Mouse (Mus musculus): Measurements from ENCODE around the gene Tex261. TPM values are rescaled to one million over a fixed set of nuclear protein-coding genes. Genes with fewer than 3 reads are reported as not detected.
"Not testable (repeated sequence)": the region's sequence is repeated elsewhere in the genome, so short reads cannot be mapped to it uniquely, and the experiment has no call there.

Gene Tex261
- polyA plus RNA-seq (2016; fragmentation: Nextera tagmentation; extraction: Ambion mirVana): 82.9 and 83.5 TPM in 2 replicates

DNA sequence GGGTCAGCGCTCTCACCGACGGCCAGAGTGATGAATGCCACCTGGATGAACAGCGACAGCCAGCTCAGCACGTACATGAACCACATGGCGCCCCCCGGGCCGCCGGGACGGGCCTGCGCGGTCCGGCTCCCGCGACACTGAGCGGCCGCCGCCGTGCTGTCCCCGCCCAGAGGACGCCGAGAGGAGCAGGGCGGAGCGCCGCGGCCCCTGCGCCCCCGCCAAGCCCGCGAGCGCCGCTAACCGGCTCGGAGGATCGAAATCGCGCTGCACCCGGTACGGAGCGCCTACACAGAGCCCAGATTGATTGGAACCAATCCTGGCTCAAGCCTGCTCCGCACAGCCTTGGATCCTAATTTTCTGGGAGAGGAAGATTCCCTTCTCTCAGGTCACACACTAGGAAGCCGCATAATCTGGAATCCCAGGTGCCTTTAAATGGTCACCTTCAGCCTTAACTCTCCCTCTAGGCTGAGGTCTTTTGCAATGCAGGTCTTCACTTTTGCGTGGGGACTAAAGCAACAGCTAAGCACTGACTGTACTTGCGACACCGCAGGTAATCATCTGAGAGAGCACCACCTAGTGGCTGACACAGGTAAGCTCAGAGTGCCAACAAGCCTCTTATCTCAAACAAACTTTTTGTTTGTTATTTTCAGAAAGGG lies at the start of gene Tex261:
Tex261 (minus strand) TSS at position 176 of the 656 bp plus-strand sequence.
- peak within 1 kb of the TSS; percentile 89 for H3K27ac ChIP-seq
- peak; percentile 91 for DNase-seq (ENCODE audit: low spot score)
- H3K4me1 ChIP-seq: peaks cover 23% of the 10 kb centered on the region
- no peaks in the 10 kb centered on the region for H3K27me3 ChIP-seq (ENCODE audit: low read depth, poor library complexity, severe bottlenecking)
- peak within 1 kb of the TSS; percentile 75 for H3K4me3 ChIP-seq
- H3K9me3 ChIP-seq (replicated peaks): no peaks in the 10 kb centered on the region
- H3K36me3 ChIP-seq: peaks cover 27% of the 10 kb centered on the region
- under 1% methylated on average over 45 of the region's 45 CpGs for WGBS

DNA sequence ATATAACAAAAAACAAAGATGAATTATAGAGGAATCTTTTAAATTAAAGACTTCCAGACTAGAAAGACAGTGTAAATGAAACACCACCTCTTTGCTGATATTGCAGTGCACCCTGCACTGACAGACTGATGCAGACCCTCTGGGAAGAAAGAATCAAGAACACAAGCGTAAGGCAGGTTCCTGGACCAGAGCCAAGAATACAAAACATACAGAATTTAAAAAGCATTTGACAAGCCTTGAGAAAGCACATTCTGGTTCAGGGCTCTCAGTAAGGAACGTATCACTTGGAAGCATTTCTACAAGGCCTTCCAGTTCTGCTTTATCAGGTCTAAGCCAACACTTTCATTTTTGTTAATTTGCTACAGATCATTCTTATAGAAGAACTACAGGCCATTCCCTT lies 46.2 kb upstream of the Tex261 start:
- no peak overlapping the region for H3K4me3 ChIP-seq
- no peak overlapping the region for H3K27ac ChIP-seq
- peaks cover 24% of the 10 kb centered on the region for H3K36me3 ChIP-seq
- H3K4me1 ChIP-seq: no peaks in the 10 kb centered on the region
- DNase-seq (ENCODE audit: low spot score): no peak
- 95% methylated on average over 2 of the region's 2 CpGs for WGBS
- no peaks in the 10 kb centered on the region for H3K9me3 ChIP-seq (replicated peaks)
- no peaks in the 10 kb centered on the region for H3K27me3 ChIP-seq (ENCODE audit: low read depth, poor library complexity, severe bottlenecking)

DNA sequence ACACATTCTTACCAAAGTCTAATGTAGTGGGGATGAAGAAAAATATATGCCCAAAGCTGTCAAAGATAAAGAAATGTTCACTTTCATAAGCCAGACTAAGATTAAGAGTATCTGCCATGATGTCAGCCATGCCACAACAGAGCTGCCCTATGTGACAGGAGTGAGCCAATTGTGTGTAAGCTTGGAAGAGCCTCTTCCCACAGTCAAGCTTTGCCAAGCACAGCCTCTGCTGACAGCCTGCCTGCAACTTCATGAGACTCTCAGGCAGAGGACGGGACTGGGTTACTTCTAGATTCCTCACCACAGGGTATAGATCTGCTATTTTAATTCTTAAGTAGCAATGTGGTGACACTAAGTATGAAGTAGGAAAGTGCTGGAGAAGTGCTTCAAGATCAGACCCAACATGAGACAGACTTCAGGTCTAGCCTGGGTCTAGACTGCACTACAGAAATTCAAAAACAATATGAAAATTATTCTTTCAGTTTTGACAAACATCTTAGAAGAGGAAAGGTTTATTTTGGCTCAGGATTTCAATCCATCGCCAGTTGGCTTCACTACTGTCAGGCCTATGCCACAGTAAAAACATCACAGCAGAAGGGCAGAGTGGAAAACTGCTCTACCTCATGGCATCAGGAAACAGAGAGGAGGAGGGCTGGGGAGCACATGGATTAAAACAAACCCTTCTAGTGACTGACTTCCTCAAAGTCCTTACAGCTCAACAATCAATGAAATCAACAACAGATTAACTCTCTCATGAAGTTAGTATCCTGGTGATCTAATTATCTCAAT lies 45.3 kb upstream of the Tex261 start:
- Histone ChIP-seq H3K27ac (no peak overlapping the region), H3K36me3 (peaks cover 28% of the 10 kb centered on the region), H3K4me1 (no peaks in the 10 kb centered on the region), H3K27me3 (ENCODE audit: low read depth, poor library complexity, severe bottlenecking) (no peaks in the 10 kb centered on the region), H3K9me3 (replicated peaks) (no peaks in the 10 kb centered on the region), H3K4me3 (no peak overlapping the region)
- WGBS: 92% methylated on average over 2 of the region's 2 CpGs
- no peak for DNase-seq (ENCODE audit: low spot score)

DNA sequence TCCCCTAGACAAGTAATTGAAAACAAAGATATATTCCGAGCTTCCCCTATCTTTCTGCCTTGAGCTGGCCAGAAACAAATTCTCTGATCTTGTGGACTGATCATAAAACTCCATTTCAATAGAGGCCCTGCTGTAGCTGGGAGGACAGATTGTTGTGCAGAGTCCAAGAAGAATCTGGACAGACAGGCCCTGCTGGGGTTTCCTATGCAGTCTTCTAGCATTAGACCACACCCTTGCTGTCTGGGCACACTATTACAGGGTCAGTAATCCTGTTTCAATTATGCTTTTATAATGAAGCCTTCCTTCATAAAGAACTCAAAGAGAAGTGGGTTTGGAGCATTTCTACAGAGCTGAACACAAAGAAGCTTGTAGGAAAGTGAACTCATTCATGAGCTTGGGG lies 43.4 kb upstream of the Tex261 start:
- DNase-seq (ENCODE audit: low spot score): no peak
- no peaks in the 10 kb centered on the region for H3K27me3 ChIP-seq (ENCODE audit: low read depth, poor library complexity, severe bottlenecking)
- no peaks in the 10 kb centered on the region for H3K4me1 ChIP-seq
- H3K4me3 ChIP-seq: no peak overlapping the region
- no peaks in the 10 kb centered on the region for H3K9me3 ChIP-seq (replicated peaks)
- H3K27ac ChIP-seq: no peak overlapping the region
- H3K36me3 ChIP-seq: peaks cover 47% of the 10 kb centered on the region
- 86% methylated on average over 1 of the region's 1 CpGs for WGBS

DNA sequence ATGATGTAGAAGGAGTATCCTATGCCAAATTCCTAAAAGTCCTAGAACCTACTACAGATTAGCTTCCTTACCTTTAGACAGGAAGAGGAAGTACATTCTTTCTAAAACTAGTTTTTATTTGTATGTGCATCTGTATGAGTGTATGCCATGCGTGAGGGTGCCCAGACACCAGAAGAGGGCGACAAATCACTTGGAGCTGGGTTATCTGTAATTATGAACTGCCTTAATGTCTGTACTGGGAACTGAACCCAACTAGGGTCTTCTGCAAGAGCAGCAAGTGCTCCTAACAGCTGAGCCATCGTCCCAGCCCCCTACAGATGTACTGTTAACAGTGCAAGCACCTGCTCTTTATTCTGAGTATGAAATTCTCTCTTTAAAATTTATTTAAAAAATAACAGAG lies 40.2 kb upstream of the Tex261 start:
- Histone ChIP-seq H3K4me1 (no peaks in the 10 kb centered on the region), H3K9me3 (replicated peaks) (no peaks in the 10 kb centered on the region), H3K27me3 (ENCODE audit: low read depth, poor library complexity, severe bottlenecking) (no peaks in the 10 kb centered on the region), H3K27ac (no peak overlapping the region), H3K36me3 (peaks cover 74% of the 10 kb centered on the region), H3K4me3 (no peak overlapping the region)
- no peak for DNase-seq (ENCODE audit: low spot score)
- 94% methylated on average over 3 of the region's 3 CpGs for WGBS

DNA sequence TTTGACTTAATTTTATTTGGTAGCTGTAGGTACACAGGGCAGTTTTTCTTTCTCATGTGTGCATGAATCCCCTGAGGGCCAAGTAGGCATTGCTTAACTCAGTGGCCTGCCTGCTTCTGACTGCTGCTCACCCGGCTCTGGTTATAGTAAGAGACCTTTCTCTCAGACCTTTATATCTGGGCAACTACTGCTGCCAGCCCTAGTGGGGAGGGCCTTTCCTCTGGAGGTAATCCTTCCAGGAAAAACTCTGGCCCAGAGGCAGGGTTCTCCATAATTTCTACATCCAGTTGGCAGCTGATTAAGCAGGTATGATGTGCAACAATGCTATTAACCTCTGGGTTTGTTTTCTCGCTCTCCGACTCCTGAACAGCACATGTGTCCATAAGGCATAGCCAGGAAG lies 27.2 kb upstream of the Tex261 start:
- Histone ChIP-seq H3K27me3 (ENCODE audit: low read depth, poor library complexity, severe bottlenecking) (no peaks in the 10 kb centered on the region), H3K4me3 (no peak overlapping the region), H3K36me3 (peaks cover 67% of the 10 kb centered on the region), H3K27ac (no peak overlapping the region), H3K4me1 (no peaks in the 10 kb centered on the region), H3K9me3 (replicated peaks) (no peaks in the 10 kb centered on the region)
- no peak for DNase-seq (ENCODE audit: low spot score)
- WGBS: 97% methylated on average over 3 of the region's 3 CpGs

DNA sequence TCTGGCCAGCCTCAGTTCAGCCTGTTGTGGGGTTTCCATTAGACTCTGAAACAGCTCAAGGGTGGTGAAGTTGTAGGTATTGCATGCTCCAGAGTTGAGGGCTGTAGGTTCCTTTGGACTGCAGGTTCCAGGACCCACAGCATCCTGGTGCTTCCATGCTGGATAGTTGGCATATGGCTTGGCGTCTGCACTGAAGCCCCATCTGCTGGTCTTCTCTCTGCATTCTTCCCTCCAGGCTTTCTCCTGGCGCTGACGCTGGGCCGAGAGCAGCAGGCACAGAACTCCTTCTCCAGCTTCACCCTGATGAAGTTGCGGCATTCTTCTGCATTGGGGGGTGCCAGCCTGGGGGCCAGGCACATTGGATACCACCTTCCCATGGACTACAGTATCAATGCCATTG lies 26.4 kb upstream of the Tex261 start:
- DNase-seq (ENCODE audit: low spot score): no peak
- peaks cover 59% of the 10 kb centered on the region for H3K36me3 ChIP-seq
- no peak overlapping the region for H3K27ac ChIP-seq
- no peaks in the 10 kb centered on the region for H3K9me3 ChIP-seq (replicated peaks)
- 93% methylated on average over 5 of the region's 5 CpGs for WGBS
- no peaks in the 10 kb centered on the region for H3K4me1 ChIP-seq
- H3K4me3 ChIP-seq: no peak overlapping the region
- H3K27me3 ChIP-seq (ENCODE audit: low read depth, poor library complexity, severe bottlenecking): no peaks in the 10 kb centered on the region

DNA sequence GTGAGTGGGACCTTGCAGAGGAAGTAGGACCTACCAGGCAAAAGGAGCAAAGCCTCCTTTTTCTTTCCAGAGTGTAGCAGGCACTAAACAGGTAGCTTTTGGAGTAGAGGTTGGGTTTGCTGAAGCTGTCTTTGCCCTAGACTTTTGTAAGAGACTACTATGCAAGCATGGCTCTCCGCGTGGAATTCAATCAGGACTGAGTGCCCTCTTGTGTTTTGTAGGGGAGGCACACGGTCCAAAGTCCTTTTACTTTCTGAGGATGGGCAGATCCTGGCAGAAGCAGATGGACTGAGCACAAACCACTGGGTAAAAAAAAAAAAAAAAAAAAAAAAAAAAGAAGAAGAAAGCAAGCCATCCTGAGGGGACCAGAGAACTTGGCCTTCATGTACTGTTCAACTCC lies 21.1 kb upstream of the Tex261 start:
- WGBS: 62% methylated on average over 3 of the region's 3 CpGs
- Histone ChIP-seq H3K4me1 (peaks cover 17% of the 10 kb centered on the region), H3K27ac (no peak overlapping the region), H3K36me3 (peaks cover 19% of the 10 kb centered on the region), H3K4me3 (no peak overlapping the region), H3K9me3 (replicated peaks) (no peaks in the 10 kb centered on the region), H3K27me3 (ENCODE audit: low read depth, poor library complexity, severe bottlenecking) (no peaks in the 10 kb centered on the region)
- no peak for DNase-seq (ENCODE audit: low spot score)

DNA sequence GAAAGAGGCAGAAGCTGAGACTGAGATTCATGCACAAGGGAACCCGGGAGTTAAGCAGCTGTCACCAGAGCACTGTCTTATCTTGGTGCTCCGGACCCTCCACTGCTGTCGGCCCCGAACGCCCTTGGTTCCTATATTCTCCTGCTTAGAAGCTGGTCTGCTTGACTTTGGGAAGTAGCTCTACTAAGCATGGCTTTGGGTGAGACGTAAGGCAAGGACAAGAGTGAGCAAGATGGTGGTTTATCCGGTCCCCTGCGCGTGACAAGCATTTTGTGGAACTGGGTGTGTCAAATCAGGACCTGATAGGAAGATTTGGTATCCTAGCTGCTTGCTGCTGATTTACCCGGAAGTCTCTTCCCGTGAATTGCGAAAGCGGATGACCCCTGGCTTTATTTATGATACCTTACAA lies 19.9 kb upstream of the Tex261 start:
- no peaks in the 10 kb centered on the region for H3K27me3 ChIP-seq (ENCODE audit: low read depth, poor library complexity, severe bottlenecking)
- H3K4me3 ChIP-seq: peak overlapping the region; percentile 82
- 14% methylated on average over 13 of the region's 13 CpGs for whole genome bisulfite sequencing
- peaks cover 23% of the 10 kb centered on the region for H3K4me1 ChIP-seq
- peaks cover 7% of the 10 kb centered on the region for H3K36me3 ChIP-seq
- DNase-seq (ENCODE audit: low spot score): peak; percentile 54
- peak overlapping the region; percentile 93 for H3K27ac ChIP-seq
- no peaks in the 10 kb centered on the region for H3K9me3 ChIP-seq (replicated peaks)

DNA sequence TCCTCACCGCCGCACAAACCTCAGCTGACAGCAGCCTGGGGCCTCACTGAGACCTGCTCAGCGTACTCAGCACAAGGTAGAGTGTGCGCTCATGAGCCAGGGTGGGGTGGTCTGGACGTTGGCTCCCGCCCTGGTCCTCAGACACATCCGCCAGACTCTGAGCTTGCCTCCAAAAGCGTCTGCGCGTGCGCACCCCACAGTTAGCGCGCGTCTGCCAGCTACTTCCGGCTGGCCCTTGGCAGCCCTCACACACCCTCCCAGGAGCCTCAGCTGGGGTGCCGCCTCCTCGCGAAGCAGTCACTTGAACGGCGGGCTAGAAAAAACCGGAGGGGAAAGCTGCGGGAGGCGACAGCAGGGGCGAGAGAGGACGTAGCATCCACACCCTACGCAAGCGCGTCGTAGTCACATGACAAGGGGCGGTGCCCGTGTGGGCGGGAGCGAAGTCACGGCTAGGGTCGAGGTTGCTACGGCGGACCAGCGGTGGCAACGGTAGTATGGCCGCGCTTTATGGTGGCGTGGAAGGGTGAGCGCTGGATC lies 19.2 kb upstream of the Tex261 start, which contains the start of gene Nagk:
Nagk (plus strand) TSS at position 223 of the 537 bp plus-strand sequence.
- DNase-seq (ENCODE audit: low spot score): peak; percentile 95
- peaks cover 23% of the 10 kb centered on the region for H3K4me1 ChIP-seq
- 0 out of 2 replicates have a peak, but pooled peaks cover 4% of the 10 kb centered on the region for H3K36me3 ChIP-seq
- H3K4me3 ChIP-seq: peak within 1 kb of the TSS; percentile 82
- H3K27me3 ChIP-seq (ENCODE audit: low read depth, poor library complexity, severe bottlenecking): no peaks in the 10 kb centered on the region
- H3K27ac ChIP-seq: peak within 1 kb of the TSS; percentile 93
- under 1% methylated on average over 43 of the region's 43 CpGs for WGBS
- H3K9me3 ChIP-seq (replicated peaks): no peaks in the 10 kb centered on the region

DNA sequence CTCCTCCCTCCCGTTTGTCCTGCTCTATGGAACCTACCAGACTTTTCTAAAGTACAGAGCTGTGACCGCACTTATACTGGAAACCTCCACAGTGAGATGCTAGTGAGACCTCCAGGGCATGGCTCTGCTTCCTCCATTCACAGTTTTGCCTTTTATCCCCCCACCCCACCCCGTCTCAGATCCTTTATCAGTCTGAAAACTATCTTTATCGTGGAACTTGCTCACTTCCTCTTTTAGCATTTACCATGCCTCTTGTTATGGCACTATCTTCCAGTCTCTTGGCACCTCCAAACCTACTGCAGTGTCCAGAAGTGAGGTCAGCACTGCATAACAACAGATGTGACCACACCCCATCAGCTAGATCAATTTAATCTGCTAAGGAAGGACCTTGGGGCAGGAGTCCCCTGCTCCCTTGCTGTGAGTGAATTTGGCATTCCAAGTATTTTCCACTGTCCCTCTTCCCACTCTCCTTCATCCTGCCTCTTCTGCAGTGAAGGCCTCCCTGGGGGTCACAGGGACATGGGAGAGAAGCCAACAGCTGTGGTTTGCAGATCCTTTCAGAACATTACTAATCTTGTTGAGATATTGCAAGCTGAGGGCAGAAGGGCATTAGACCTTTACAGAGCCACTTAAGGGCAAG lies 15.8 kb upstream of the Tex261 start:
- WGBS: 73% methylated on average over 4 of the region's 4 CpGs
- Histone ChIP-seq H3K4me1 (peaks cover 29% of the 10 kb centered on the region), H3K9me3 (replicated peaks) (no peaks in the 10 kb centered on the region), H3K4me3 (no peak overlapping the region), H3K27me3 (ENCODE audit: low read depth, poor library complexity, severe bottlenecking) (no peaks in the 10 kb centered on the region), H3K27ac (no peak overlapping the region), H3K36me3 (no peaks in the 10 kb centered on the region)
- no peak for DNase-seq (ENCODE audit: low spot score)

DNA sequence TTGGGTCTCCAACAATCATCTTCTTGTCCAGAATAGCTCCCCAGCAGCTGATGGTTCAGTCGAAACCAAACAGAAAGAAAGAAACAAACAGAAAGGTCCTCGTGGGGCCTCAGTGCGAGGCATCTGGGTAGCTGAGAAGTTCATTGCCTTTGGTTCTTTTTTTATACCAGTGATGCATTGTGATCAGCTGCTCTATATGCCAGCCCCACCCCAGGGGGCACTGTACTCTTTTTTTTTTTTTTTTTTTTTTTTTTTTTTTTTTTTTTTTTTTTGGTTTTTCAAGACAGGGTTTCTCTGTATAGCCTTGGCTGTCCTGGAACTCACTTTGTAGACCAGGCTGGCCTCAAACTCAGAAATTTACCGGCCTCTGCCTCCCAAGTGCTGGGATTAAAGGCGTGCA lies 14.9 kb upstream of the Tex261 start:
- not testable (repeated sequence) for DNase-seq (ENCODE audit: low spot score); H3K36me3 ChIP-seq; H3K4me3 ChIP-seq; H3K9me3 ChIP-seq (replicated peaks); H3K27ac ChIP-seq; H3K27me3 ChIP-seq (ENCODE audit: low read depth, poor library complexity, severe bottlenecking)
- H3K4me1 ChIP-seq: peaks cover 25% of the 10 kb centered on the region
- WGBS: 88% methylated on average over 5 of the region's 5 CpGs

DNA sequence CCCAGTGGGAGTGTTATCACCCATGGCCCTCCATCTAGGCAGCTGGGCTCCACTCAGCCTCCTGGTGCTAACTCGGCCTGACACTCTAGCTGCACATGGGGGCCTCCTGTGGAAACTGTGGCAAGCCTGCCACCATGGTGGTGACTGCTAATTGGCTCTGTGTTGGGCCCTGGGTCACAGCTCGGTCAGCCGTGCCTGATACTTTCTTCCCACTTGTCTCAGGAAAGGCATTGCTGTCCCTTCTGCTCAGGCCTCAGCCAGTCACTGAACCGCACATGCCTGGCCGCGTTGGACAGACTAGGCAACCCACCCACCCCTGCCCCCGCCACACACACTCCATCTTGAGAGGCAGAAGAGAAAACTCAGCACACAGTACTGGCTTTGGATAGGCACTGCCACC lies 12.9 kb upstream of the Tex261 start:
- H3K4me1 ChIP-seq: peaks cover 13% of the 10 kb centered on the region
- no peaks in the 10 kb centered on the region for H3K27me3 ChIP-seq (ENCODE audit: low read depth, poor library complexity, severe bottlenecking)
- WGBS: 79% methylated on average over 7 of the region's 7 CpGs
- H3K9me3 ChIP-seq (replicated peaks): no peaks in the 10 kb centered on the region
- no peak overlapping the region for H3K27ac ChIP-seq
- no peak for DNase-seq (ENCODE audit: low spot score)
- no peak overlapping the region for H3K4me3 ChIP-seq
- no peaks in the 10 kb centered on the region for H3K36me3 ChIP-seq

Measured in limb, embryonic 10.5 days (tissue).